In the genomic region with DNA sequence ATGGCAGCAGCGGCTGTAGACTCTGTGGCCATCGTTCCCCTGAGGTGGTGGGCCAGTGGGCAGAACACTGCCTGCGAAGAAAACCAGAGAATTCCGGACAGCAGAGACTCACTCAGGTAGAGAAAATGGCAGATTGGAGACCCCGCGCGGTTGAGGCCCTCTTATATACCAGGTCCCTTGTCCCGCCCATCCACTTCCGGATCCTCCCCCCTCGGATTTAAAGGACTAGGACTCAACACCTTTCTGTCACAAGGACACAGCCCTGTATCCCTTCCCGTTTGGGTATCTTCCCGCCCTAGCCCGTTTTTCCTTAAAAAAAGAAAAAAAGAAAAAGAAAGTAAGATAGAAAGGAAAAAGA, we compare ENCODE assay signal across 8 mouse cellular contexts. TPM values are rescaled to one million over a fixed set of nuclear protein-coding genes. Genes with fewer than 3 reads are reported as not detected.
A peak's percentile ranks its signal among the peaks of the same experiment; 100 is the strongest.
DNase-seq lines count a peak whose midpoint lies in the region; ATAC-seq and TF ChIP-seq lines count a peak whose summit lies in the region.

No protein-coding gene starts in this region.

- TF ChIP-seq RAD21 in CH12.LX (IDR thresholded peaks at IDR 0.05; ENCODE audit: low read depth, low read length), result no peak

- no peaks in the 10 kb centered on the region for H3K9me3 ChIP-seq in CH12.LX (replicated peaks; ENCODE audit: low read length)
- H3K9me3 ChIP-seq in forebrain, embryonic 10.5 days, result no peaks in the 10 kb centered on the region
- H3K9me3 ChIP-seq in heart, embryonic 14.5 days (ENCODE audit: control insufficient read depth, low read length), result no peaks in the 10 kb centered on the region
- H3K9me3 ChIP-seq in liver, embryonic 11.5 days (ENCODE audit: control insufficient read depth, low read length), result no peaks in the 10 kb centered on the region
- H3K9me3 ChIP-seq in stomach, embryonic 15.5 days, result no peaks in the 10 kb centered on the region

- under 1% methylated on average over 13 of the region's 13 CpGs for WGBS in forebrain, embryonic 10.5 days
- WGBS in heart, embryonic 14.5 days, result 0% methylated on average over 13 of the region's 13 CpGs
- under 1% methylated on average over 13 of the region's 13 CpGs for WGBS in liver, embryonic 11.5 days
- WGBS in stomach, embryonic 15.5 days, result 0% methylated on average over 13 of the region's 13 CpGs

- TF ChIP-seq POLR2A in CH12.LX (IDR thresholded peaks at IDR 0.05; ENCODE audit: low read depth, low read length) (peak; percentile 99), myocyte (IDR thresholded peaks at IDR 0.05; ENCODE audit: insufficient read length, low read depth) (peak; percentile 87)

- peak overlapping the region; percentile 16 for H3ac ChIP-seq in myocyte (ENCODE audit: control insufficient read depth, insufficient read length)

- TF ChIP-seq EP300 in CH12.LX (IDR thresholded peaks at IDR 0.05; ENCODE audit: low read length), result no peak

- in situ Hi-C loops in CH12.LX (cut with MboI; ENCODE audit: low pct_ligation_motif_present, low pct_unique_long_range_greater_than_20kb, low sequenced_read_pairs), result no loop called here

- H3K27me3 ChIP-seq in CH12.LX (replicated peaks), result no peaks in the 10 kb centered on the region
- H3K27me3 ChIP-seq in forebrain, embryonic 10.5 days (ENCODE audit: poor library complexity, severe bottlenecking), result no peaks in the 10 kb centered on the region
- no peaks in the 10 kb centered on the region for H3K27me3 ChIP-seq in heart, embryonic 14.5 days (ENCODE audit: control insufficient read depth, insufficient read depth, low read length)
- H3K27me3 ChIP-seq in liver, embryonic 11.5 days (replicated peaks; ENCODE audit: control insufficient read depth, insufficient read depth, low read length), result no peaks in the 10 kb centered on the region
- no peaks in the 10 kb centered on the region for H3K27me3 ChIP-seq in myocyte (ENCODE audit: control insufficient read depth, insufficient read depth, insufficient read length)
- H3K27me3 ChIP-seq in stomach, embryonic 15.5 days (replicated peaks), result no peaks in the 10 kb centered on the region

- ATAC-seq in heart, embryonic 14.5 days (ENCODE audit: insufficient number of reproducible peaks, insufficient read depth, low FRiP score, low read depth), result peak; percentile 86
- ATAC-seq in liver, embryonic 11.5 days (replicated peaks; ENCODE audit: low FRiP score), result peak; percentile 86
- peak; percentile 89 for ATAC-seq in stomach, embryonic 15.5 days (ENCODE audit: insufficient read depth, low FRiP score, low read depth)

- H3K9ac ChIP-seq in CH12.LX (ENCODE audit: insufficient read depth, low read depth), result peak overlapping the region; percentile 85
- H3K9ac ChIP-seq in heart, embryonic 14.5 days (ENCODE audit: low read length), result peak overlapping the region; percentile 95
- peak overlapping the region; percentile 97 for H3K9ac ChIP-seq in liver, embryonic 11.5 days (ENCODE audit: low read depth, low read length)
- H3K9ac ChIP-seq in stomach, embryonic 15.5 days, result peak overlapping the region; percentile 94

- peaks cover 37% of the 10 kb centered on the region for H3K79me2 ChIP-seq in CH12.LX (replicated peaks; ENCODE audit: control insufficient read depth, extremely low read depth, insufficient read depth, poor library complexity, severe bottlenecking)
- H3K79me2 ChIP-seq in myocyte (ENCODE audit: control insufficient read depth, insufficient read depth), result peaks cover 41% of the 10 kb centered on the region

- H3K4me2 ChIP-seq in CH12.LX (ENCODE audit: insufficient read depth, low read depth, poor library complexity, severe bottlenecking) (peak overlapping the region; percentile 94; the same call in 1 of the 2 replicates), myocyte (ENCODE audit: low read depth) (peak overlapping the region; percentile 87)
- peak overlapping the region; percentile 67 for H3K4me2 ChIP-seq in heart, embryonic 14.5 days (ENCODE audit: low read length)
- peak overlapping the region; percentile 85 for H3K4me2 ChIP-seq in liver, embryonic 11.5 days
- H3K4me2 ChIP-seq in stomach, embryonic 15.5 days, result peak overlapping the region; percentile 67

- no peak for TF ChIP-seq CTCF in CH12.LX (conservative IDR thresholded peaks at IDR 0.05 in 1 of 2, IDR thresholded peaks at IDR 0.05 in 1 of 2; ENCODE audit: low read depth in 2 of 2, low read length in 2 of 2)

- peak overlapping the region; percentile 82 for H3K27ac ChIP-seq in CH12.LX (ENCODE audit: insufficient read depth, low read depth)
- H3K27ac ChIP-seq in forebrain, embryonic 10.5 days, result peak overlapping the region; percentile 99
- peak overlapping the region; percentile 89 to 97 for H3K27ac ChIP-seq in heart, embryonic 14.5 days (replicated peaks in 1 of 2; ENCODE audit: control insufficient read depth in 1 of 2, insufficient read depth in 1 of 2, low read depth in 2 of 2, low read length in 2 of 2)
- peak overlapping the region; percentile 94 for H3K27ac ChIP-seq in liver, embryonic 11.5 days (ENCODE audit: low read depth, low read length)
- peak overlapping the region; percentile 96 for H3K27ac ChIP-seq in stomach, embryonic 15.5 days

- dilution Hi-C loops in CH12.LX (cut with MboI; ENCODE audit: extremely low pct_ligation_motif_present, extremely low pct_unique_long_range_greater_than_20kb, low sequenced_read_pairs), result no loop called here

- peaks cover 4 to 27% of the 10 kb centered on the region in 2 experiments; a peak in 3 of 4 replicates for H3K4me1 ChIP-seq in CH12.LX (ENCODE audit: control insufficient read depth in 1 of 2, insufficient read depth in 2 of 2)
- H3K4me1 ChIP-seq in forebrain, embryonic 10.5 days, result peaks cover 22% of the 10 kb centered on the region
- H3K4me1 ChIP-seq in heart, embryonic 14.5 days (ENCODE audit: control insufficient read depth in 2 of 2, insufficient read depth in 2 of 2, low read length in 2 of 2), result peaks cover 2 to 17% of the 10 kb centered on the region in 2 experiments; a peak in 3 of 4 replicates
- H3K4me1 ChIP-seq in liver, embryonic 11.5 days (replicated peaks; ENCODE audit: control insufficient read depth, insufficient read depth, low read length), result no peaks in the 10 kb centered on the region; the same call in 1 of the 2 replicates
- H3K4me1 ChIP-seq in stomach, embryonic 15.5 days, result peaks cover 16% of the 10 kb centered on the region

- DNase-seq in CH12.LX (ENCODE audit: extremely low read depth), result peak; percentile 92
- DNase-seq in c-Kit-positive CD71-negative TER-119-negative erythroid progenitor cells, embryonic 14.5 days (ENCODE audit: low read depth), result peak; percentile 93
- DNase-seq in forebrain, embryonic 10.5 days (ENCODE audit: extremely low spot score, low spot score), result peak; percentile 93
- DNase-seq in kidney, postnatal 10 days, result peak; percentile 94
- peak; percentile 95 for DNase-seq in liver, embryonic 11.5 days (ENCODE audit: low spot score)

- H3K4me3 ChIP-seq in CH12.LX (replicated peaks in 1 of 3; ENCODE audit: low read depth in 2 of 3, low read length in 2 of 3, poor library complexity in 1 of 3) (peak overlapping the region; percentile 90 to 99 (median 97)), myocyte (peak overlapping the region; percentile 81)
- peak overlapping the region; percentile 99 for H3K4me3 ChIP-seq in forebrain, embryonic 10.5 days
- peak overlapping the region; percentile 85 to 99 for H3K4me3 ChIP-seq in heart, embryonic 14.5 days (ENCODE audit: control insufficient read depth in 1 of 2, insufficient read depth in 1 of 2, low read depth in 1 of 2, low read length in 2 of 2)
- peak overlapping the region; percentile 91 for H3K4me3 ChIP-seq in liver, embryonic 11.5 days (ENCODE audit: low read depth, low read length)
- H3K4me3 ChIP-seq in stomach, embryonic 15.5 days (replicated peaks), result peak overlapping the region; percentile 97

- H3K36me3 ChIP-seq in CH12.LX (replicated peaks in 1 of 2; ENCODE audit: control insufficient read depth in 1 of 2, insufficient read depth in 1 of 2, low read length in 1 of 2) (peaks cover 0 to 20% of the 10 kb centered on the region in 2 experiments), myocyte (ENCODE audit: control insufficient read depth, insufficient read depth) (peaks cover 2% of the 10 kb centered on the region)
- H3K36me3 ChIP-seq in forebrain, embryonic 10.5 days (replicated peaks), result peaks cover 40% of the 10 kb centered on the region
- H3K36me3 ChIP-seq in heart, embryonic 14.5 days (ENCODE audit: control insufficient read depth, insufficient read depth, low read length), result peaks cover 15% of the 10 kb centered on the region; the same call in 1 of the 2 replicates
- no peaks in the 10 kb centered on the region for H3K36me3 ChIP-seq in liver, embryonic 11.5 days (ENCODE audit: control insufficient read depth, insufficient read depth, low read length)
- no peaks in the 10 kb centered on the region for H3K36me3 ChIP-seq in stomach, embryonic 15.5 days

RNA-seq across cellular contexts. Expression of a gene that starts 0.4 kb away (rescaled TPM):
- total RNA-seq in CH12.LX (2012; rRNA removed) (139 and 186 TPM in 2 replicates), CH12.LX (2014; rRNA removed) (308 and 390 TPM in 2 replicates)
- polyA plus RNA-seq in CH12.LX (2012; ENCODE audit: insufficient read length, low read depth) (347 and 399 TPM in 2 replicates), myocyte (2012; fragmentation: generic; extraction: Trizol) (20.0 TPM)
- 354 and 376 TPM in 2 replicates for polyA plus RNA-seq in forebrain, embryonic 10.5 days (2016; fragmentation: Nextera tagmentation; extraction: Ambion mirVana)
- polyA plus RNA-seq in heart, embryonic 14.5 days (2014; fragmentation: Nextera tagmentation; extraction: Ambion mirVana), result 78.0 and 79.1 TPM in 2 replicates
- 185 and 187 TPM in 2 replicates for polyA plus RNA-seq in liver, embryonic 11.5 days (2014; fragmentation: Nextera tagmentation; extraction: Ambion mirVana)
- 103 and 118 TPM in 2 replicates for polyA plus RNA-seq in stomach, embryonic 15.5 days (2015; fragmentation: Nextera tagmentation; extraction: Ambion mirVana)

RNA-seq across cellular contexts. Expression of a gene that starts 24.1 kb away (rescaled TPM):
- total RNA-seq in CH12.LX (2012; rRNA removed) (347 and 373 TPM in 2 replicates), CH12.LX (2014; rRNA removed) (517 and 533 TPM in 2 replicates)
- polyA plus RNA-seq in CH12.LX (2012; ENCODE audit: insufficient read length, low read depth) (450 and 470 TPM in 2 replicates), myocyte (2012; fragmentation: generic; extraction: Trizol) (746 TPM)
- 534 and 550 TPM in 2 replicates for polyA plus RNA-seq in forebrain, embryonic 10.5 days (2016; fragmentation: Nextera tagmentation; extraction: Ambion mirVana)
- 620 and 648 TPM in 2 replicates for polyA plus RNA-seq in heart, embryonic 14.5 days (2014; fragmentation: Nextera tagmentation; extraction: Ambion mirVana)
- 449 and 453 TPM in 2 replicates for polyA plus RNA-seq in liver, embryonic 11.5 days (2014; fragmentation: Nextera tagmentation; extraction: Ambion mirVana)
- polyA plus RNA-seq in stomach, embryonic 15.5 days (2015; fragmentation: Nextera tagmentation; extraction: Ambion mirVana), result 731 and 767 TPM in 2 replicates

RNA-seq across cellular contexts. Expression of a gene that starts 30.9 kb away (rescaled TPM):
- total RNA-seq in CH12.LX (2012; rRNA removed), result 2.5 and 2.6 TPM in 2 replicates
- 2.9 and 3.5 TPM in 2 replicates for total RNA-seq in CH12.LX (2014; rRNA removed)
- 3.4 and 4.0 TPM in 2 replicates for polyA plus RNA-seq in CH12.LX (2012; ENCODE audit: insufficient read length, low read depth)
- 2.4 and 3.5 TPM in 2 replicates for polyA plus RNA-seq in forebrain, embryonic 10.5 days (2016; fragmentation: Nextera tagmentation; extraction: Ambion mirVana)
- polyA plus RNA-seq in heart, embryonic 14.5 days (2014; fragmentation: Nextera tagmentation; extraction: Ambion mirVana), result 3.2 and 5.1 TPM in 2 replicates
- 2.1 and 4.4 TPM in 2 replicates for polyA plus RNA-seq in liver, embryonic 11.5 days (2014; fragmentation: Nextera tagmentation; extraction: Ambion mirVana)
- 0.55 TPM for polyA plus RNA-seq in myocyte (2012; fragmentation: generic; extraction: Trizol)
- 4.2 and 4.5 TPM in 2 replicates for polyA plus RNA-seq in stomach, embryonic 15.5 days (2015; fragmentation: Nextera tagmentation; extraction: Ambion mirVana)

RNA-seq across cellular contexts. Expression of a gene that starts 58.0 kb away (rescaled TPM):
- total RNA-seq in CH12.LX (2012; rRNA removed), result 269 and 378 TPM in 2 replicates
- 1,274 and 1,469 TPM in 2 replicates for total RNA-seq in CH12.LX (2014; rRNA removed)
- 934 and 1,078 TPM in 2 replicates for polyA plus RNA-seq in CH12.LX (2012; ENCODE audit: insufficient read length, low read depth)
- polyA plus RNA-seq in forebrain, embryonic 10.5 days (2016; fragmentation: Nextera tagmentation; extraction: Ambion mirVana), result 1,457 and 1,472 TPM in 2 replicates
- polyA plus RNA-seq in heart, embryonic 14.5 days (2014; fragmentation: Nextera tagmentation; extraction: Ambion mirVana), result 942 and 971 TPM in 2 replicates
- 1,160 and 1,259 TPM in 2 replicates for polyA plus RNA-seq in liver, embryonic 11.5 days (2014; fragmentation: Nextera tagmentation; extraction: Ambion mirVana)
- 231 TPM for polyA plus RNA-seq in myocyte (2012; fragmentation: generic; extraction: Trizol)
- 1,377 and 1,420 TPM in 2 replicates for polyA plus RNA-seq in stomach, embryonic 15.5 days (2015; fragmentation: Nextera tagmentation; extraction: Ambion mirVana)

Comparison
In these comparisons a context has a peak if more than half of its experiments do, and no peak if none do; other contexts are left out.
1. Peak in every context shown above with its lines: DNase-seq, ATAC-seq, H3K4me3 ChIP-seq and H3K27ac ChIP-seq.